Mouse (Mus musculus) midbrain, embryonic 11.5 days (tissue): ENCODE data around the gene Pid1. TPM values are rescaled to one million over a fixed set of nuclear protein-coding genes. Genes with fewer than 3 reads are reported as not detected.

Experiments used
- ATAC-seq: fragments of 200-750 bp; cut with Nextera tagmentation; 2 replicates; pipeline ENCODE4 v1.8.0; 2017; ENCODE audit warnings: moderate TSS enrichment, moderate library complexity; ENCODE audit not compliant: low FRiP score
- DNase-seq: peaks from one replicate; pipeline ENCODE4 v3.0.0; 2015; ENCODE audit warnings: low spot score; ENCODE audit errors: missing footprints
- H3K27ac ChIP-seq: fragments of 300-500 bp; sonication (generic); 2 replicates; pipeline ENCODE4 v1.5.1; 2014; ENCODE audit warnings: low read depth, low read length
- H3K27me3 ChIP-seq: fragments of 300-500 bp; sonication (generic); 2 replicates; pipeline ENCODE4 v1.6.1; 2014; ENCODE audit warnings: mild to moderate bottlenecking, low read length, moderate library complexity, mixed read lengths; ENCODE audit not compliant: control insufficient read depth, insufficient read depth
- H3K36me3 ChIP-seq: fragments of 300-500 bp; sonication (generic); 2 replicates; pipeline ENCODE4 v1.6.1; 2014; ENCODE audit warnings: mild to moderate bottlenecking, low read length, moderate library complexity, mixed read lengths; ENCODE audit not compliant: control insufficient read depth, insufficient read depth
- H3K4me1 ChIP-seq: fragments of 300-500 bp; sonication (generic); 2 replicates; pipeline ENCODE4 v1.6.1; 2014; ENCODE audit warnings: low read length; ENCODE audit not compliant: control insufficient read depth, insufficient read depth
- H3K4me2 ChIP-seq: fragments of 300-500 bp; sonication (generic); 2 replicates; pipeline ENCODE4 v1.6.1; 2014; ENCODE audit warnings: mild to moderate bottlenecking, moderate library complexity
- H3K4me3 ChIP-seq: fragments of 300-500 bp; sonication (generic); 2 replicates; pipeline ENCODE4 v1.5.1; 2014; ENCODE audit warnings: low read depth, low read length
- H3K9ac ChIP-seq: fragments of 300-500 bp; sonication (generic); 2 replicates; pipeline ENCODE4 v1.6.1; 2014; ENCODE audit warnings: low read length
- H3K9me3 ChIP-seq: fragments of 300-500 bp; sonication (generic); 2 replicates; pipeline ENCODE4 v1.6.1; 2016; ENCODE audit warnings: low read length; ENCODE audit not compliant: control insufficient read depth
- WGBS: fragments of 180-500 bp; shearing (Covaris S2); extraction: QIAGEN DNeasy Blood & Tissue Kit; methylation state at CpG from one replicate; pipeline ENCODE4 v1.1.7; 2014; 5-methylcytosine and 5-hydroxymethylcytosine counted together
- polyA plus RNA-seq: library from polyadenylated mRNA; unstranded; fragments of >200 nt; fragmentation: Nextera tagmentation; extraction: Ambion mirVana; gene quantifications from 2 replicates; pipeline ENCODE4 v1.2.1, GENCODE M21; 2014

The Pid1 gene
- polyA plus RNA-seq, 1 experiment from 2014 or later, result 25.2 TPM

- DNase-seq (no peak), ATAC-seq (no peak)
- WGBS, result 70% methylated on average over 3 of the region's 3 CpGs
- no peaks in the 10 kb centered on the region for H3K36me3 ChIP-seq
- no peaks in the 10 kb centered on the region for H3K9me3 ChIP-seq
- H3K27ac ChIP-seq, result no peak overlapping the region
- H3K9ac ChIP-seq, result no peak overlapping the region
- H3K4me3 ChIP-seq, result no peak overlapping the region
- H3K27me3 ChIP-seq, result no peaks in the 10 kb centered on the region
- H3K4me2 ChIP-seq, result no peak overlapping the region
- no peaks in the 10 kb centered on the region for H3K4me1 ChIP-seq
These were observed 2.6 kb upstream of the Pid1 start for GRCm38 (mm10) chr1:84366553-84366952.

GRCm38 (mm10) chr1:84362709-84363617 is 1.0 kb downstream of the Pid1 start:
- no peak overlapping the region for H3K9ac ChIP-seq
- H3K27me3 ChIP-seq, result no peaks in the 10 kb centered on the region
- no peak for ATAC-seq
- H3K4me2 ChIP-seq, result no peak overlapping the region
- DNase-seq, result no peak
- no peak overlapping the region for H3K4me3 ChIP-seq
- no peak overlapping the region for H3K27ac ChIP-seq
- 89% methylated on average over 7 of the region's 7 CpGs for WGBS
- H3K9me3 ChIP-seq, result no peaks in the 10 kb centered on the region
- no peaks in the 10 kb centered on the region for H3K36me3 ChIP-seq
- no peaks in the 10 kb centered on the region for H3K4me1 ChIP-seq

DNA sequence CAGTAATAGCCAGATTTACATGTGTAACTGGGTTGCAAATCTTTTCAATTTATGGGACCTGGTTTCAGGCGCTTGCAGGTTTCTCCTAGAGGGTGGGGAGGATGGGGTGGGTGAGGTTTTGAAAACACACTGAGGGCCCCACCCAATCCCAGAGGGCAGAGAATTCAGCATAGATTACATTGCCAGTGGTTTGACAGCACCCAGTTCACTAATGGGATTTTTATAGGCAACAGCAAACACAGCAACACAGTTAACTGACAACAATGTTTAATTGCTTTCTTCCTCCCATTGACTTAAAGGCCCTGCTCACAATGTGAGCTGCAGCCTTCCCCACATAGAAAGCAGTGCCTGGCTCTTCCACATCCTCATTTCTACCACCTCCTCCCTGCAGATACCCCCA is 1.8 kb downstream of the Pid1 start:
- WGBS, result 76% methylated on average over 1 of the region's 1 CpGs
- ATAC-seq, result no peak
- no peak for DNase-seq

DNA sequence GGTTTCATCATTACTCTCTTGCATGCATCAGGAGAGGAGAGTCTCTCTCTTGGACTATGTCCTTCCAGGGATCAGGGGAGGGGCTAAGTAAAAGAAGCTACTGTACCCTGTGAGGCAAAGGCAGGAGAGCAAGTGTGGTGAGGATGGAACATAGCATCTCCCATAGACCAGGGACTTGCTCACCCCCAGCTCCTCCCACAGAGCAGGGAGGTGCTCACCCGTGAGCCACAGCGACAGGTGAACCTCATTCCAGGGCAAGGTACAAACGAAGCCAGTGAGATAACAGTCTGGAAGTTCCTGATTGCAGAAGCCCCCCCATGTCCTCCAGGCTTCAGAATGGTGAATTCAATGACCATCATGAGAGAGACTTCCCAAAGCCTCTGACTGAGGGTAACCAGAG is 2.6 kb downstream of the Pid1 start:
- H3K4me2 ChIP-seq, result no peak overlapping the region
- WGBS, result 91% methylated on average over 3 of the region's 3 CpGs
- no peak for ATAC-seq
- no peaks in the 10 kb centered on the region for H3K4me1 ChIP-seq
- H3K27me3 ChIP-seq, result no peaks in the 10 kb centered on the region
- no peaks in the 10 kb centered on the region for H3K36me3 ChIP-seq
- H3K9me3 ChIP-seq, result no peaks in the 10 kb centered on the region
- no peak overlapping the region for H3K9ac ChIP-seq
- DNase-seq, result no peak
- no peak overlapping the region for H3K4me3 ChIP-seq
- no peak overlapping the region for H3K27ac ChIP-seq

More for the DNA sequence above, 1.8 kb downstream of the Pid1 start:
- Histone ChIP-seq H3K27ac (no peak overlapping the region), H3K4me3 (no peak overlapping the region), H3K9ac (no peak overlapping the region), H3K4me1 (no peaks in the 10 kb centered on the region), H3K36me3 (no peaks in the 10 kb centered on the region), H3K4me2 (no peak overlapping the region), H3K27me3 (no peaks in the 10 kb centered on the region), H3K9me3 (no peaks in the 10 kb centered on the region)

- H3K27me3 ChIP-seq, result no peaks in the 10 kb centered on the region
- no peaks in the 10 kb centered on the region for H3K4me1 ChIP-seq
- H3K36me3 ChIP-seq, result no peaks in the 10 kb centered on the region
- no peaks in the 10 kb centered on the region for H3K9me3 ChIP-seq
- DNase-seq (no peak), ATAC-seq (no peak)
- H3K4me3 ChIP-seq, result no peak overlapping the region
- H3K27ac ChIP-seq, result no peak overlapping the region
- no peak overlapping the region for H3K4me2 ChIP-seq
- H3K9ac ChIP-seq, result no peak overlapping the region
- 84% methylated on average over 6 of the region's 6 CpGs for WGBS
These were observed 4.1 kb downstream of the Pid1 start for GRCm38 (mm10) chr1:84359611-84360500.

GRCm38 (mm10) chr1:84357216-84357615 is 6.8 kb downstream of the Pid1 start:
- Histone ChIP-seq H3K27ac (no peak overlapping the region), H3K9ac (no peak overlapping the region), H3K36me3 (no peaks in the 10 kb centered on the region), H3K9me3 (no peaks in the 10 kb centered on the region), H3K4me3 (no peak overlapping the region), H3K4me2 (no peak overlapping the region), H3K27me3 (no peaks in the 10 kb centered on the region), H3K4me1 (no peaks in the 10 kb centered on the region)
- DNase-seq (no peak), ATAC-seq (no peak)
- 91% methylated on average over 5 of the region's 5 CpGs for WGBS

DNA sequence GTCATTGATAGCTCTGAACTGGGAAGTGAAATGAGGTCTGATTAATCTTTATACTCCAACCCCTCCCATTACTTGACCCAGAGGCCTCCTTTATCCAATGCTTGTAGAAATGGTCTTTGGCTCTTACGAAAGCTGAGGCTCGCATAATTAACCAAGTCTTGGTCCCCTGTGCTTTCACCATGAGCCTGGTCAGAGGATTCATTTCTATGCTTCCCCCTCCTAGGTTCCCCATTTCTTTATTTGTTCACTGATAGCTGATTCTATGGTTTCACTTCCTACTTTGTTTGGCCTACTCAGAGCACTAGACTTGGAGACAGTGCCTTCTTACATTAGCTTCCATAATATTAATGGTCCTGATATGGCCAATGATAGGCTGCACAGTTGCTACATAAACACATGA is 13.7 kb downstream of the Pid1 start:
- Histone ChIP-seq H3K36me3 (no peaks in the 10 kb centered on the region), H3K27ac (no peak overlapping the region), H3K27me3 (no peaks in the 10 kb centered on the region), H3K4me3 (no peak overlapping the region), H3K4me2 (no peak overlapping the region), H3K9ac (no peak overlapping the region), H3K4me1 (no peaks in the 10 kb centered on the region), H3K9me3 (no peaks in the 10 kb centered on the region)
- DNase-seq (no peak), ATAC-seq (no peak)
- 84% methylated on average over 2 of the region's 2 CpGs for WGBS

DNA sequence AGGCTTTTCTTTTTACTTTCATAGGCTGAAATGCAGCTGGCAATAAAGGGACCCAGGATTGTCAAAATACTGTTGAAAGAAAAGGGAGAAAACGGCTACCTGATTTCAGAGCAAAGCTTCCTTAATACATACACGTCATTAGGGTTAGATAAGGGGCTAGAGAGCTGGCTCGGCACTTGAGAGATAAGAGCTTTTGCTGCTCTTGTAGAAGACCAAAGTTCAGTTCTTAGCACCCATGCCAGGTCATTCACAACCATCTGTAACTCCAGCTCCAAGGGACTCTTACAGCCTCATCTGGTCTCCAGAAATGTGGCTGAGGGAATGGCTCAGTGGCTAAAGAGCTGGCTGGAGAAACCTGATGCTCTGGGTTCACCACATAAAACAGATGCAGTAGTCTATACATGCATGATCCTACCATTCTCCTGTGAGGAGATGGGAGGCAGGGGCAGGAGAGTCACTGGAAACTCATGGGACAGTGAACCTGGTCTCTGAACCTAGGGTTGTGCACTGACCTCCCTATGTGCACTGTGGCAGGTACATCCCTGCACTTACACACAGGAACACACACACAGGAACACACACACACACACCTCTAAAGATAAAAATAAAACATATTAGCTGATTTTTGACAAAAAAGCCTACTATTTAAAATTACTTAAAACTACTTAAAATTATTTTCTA is 16.0 kb downstream of the Pid1 start:
- ATAC-seq, result no peak
- H3K27me3 ChIP-seq, result no peaks in the 10 kb centered on the region
- 80% methylated on average over 3 of the region's 3 CpGs for WGBS
- H3K27ac ChIP-seq, result no peak overlapping the region
- no peak overlapping the region for H3K4me3 ChIP-seq
- DNase-seq, result no peak
- no peaks in the 10 kb centered on the region for H3K36me3 ChIP-seq
- no peak overlapping the region for H3K4me2 ChIP-seq
- H3K4me1 ChIP-seq, result no peaks in the 10 kb centered on the region
- no peak overlapping the region for H3K9ac ChIP-seq
- H3K9me3 ChIP-seq, result no peaks in the 10 kb centered on the region
